Mouse (Mus musculus): Measurements from ENCODE around the gene Spen. TPM values are rescaled to one million over a fixed set of nuclear protein-coding genes. Genes with fewer than 3 reads are reported as not detected.

The Spen gene
- total and polyA plus RNA-seq, 2 experiments from 2014 or later: 13.0 to 17.4 TPM

DNA sequence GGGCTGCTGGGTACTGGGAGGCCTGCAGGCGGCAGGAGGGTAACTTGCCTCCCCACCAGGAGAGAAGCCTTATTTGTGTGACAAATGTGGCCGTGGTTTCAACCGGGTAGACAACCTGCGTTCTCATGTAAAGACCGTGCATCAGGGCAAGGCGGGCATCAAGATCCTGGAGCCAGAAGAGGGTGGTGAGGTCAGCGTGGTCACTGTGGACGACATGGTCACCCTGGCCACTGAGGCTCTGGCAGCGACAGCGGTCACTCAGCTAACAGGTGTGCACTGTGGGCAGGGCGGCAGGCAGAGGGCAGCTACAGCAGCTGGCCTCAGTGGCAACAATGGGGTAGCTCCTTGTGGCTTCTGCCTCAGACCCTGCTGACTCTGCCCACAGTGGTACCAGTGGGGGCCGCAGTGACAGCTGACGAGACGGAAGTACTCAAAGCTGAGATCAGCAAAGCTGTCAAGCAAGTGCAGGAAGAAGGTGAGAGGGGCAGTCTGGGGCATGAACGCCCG, 72.1 kb downstream of the Spen start:
- WGBS: 82% methylated on average over 16 of the region's 16 CpGs
- ATAC-seq (no peak), DNase-seq (ENCODE audit: low spot score) (no peak)
- Histone ChIP-seq H3K9ac (replicated peaks; ENCODE audit: low read length) (no peak overlapping the region), H3K4me2 (ENCODE audit: low read depth, low read length) (no peak overlapping the region), H3K27ac (no peak overlapping the region), H3K36me3 (ENCODE audit: insufficient read depth, low read length) (peaks cover 71% of the 10 kb centered on the region), H3K4me1 (ENCODE audit: insufficient read depth, low read length) (no peaks in the 10 kb centered on the region), H3K4me3 (ENCODE audit: low read length) (no peak overlapping the region), H3K27me3 (ENCODE audit: insufficient read depth, low read length) (no peaks in the 10 kb centered on the region), H3K9me3 (ENCODE audit: low read length) (no peaks in the 10 kb centered on the region)
- TF ChIP-seq CTCF (IDR thresholded peaks at IDR 0.05; ENCODE audit: low read depth): no peak

DNA sequence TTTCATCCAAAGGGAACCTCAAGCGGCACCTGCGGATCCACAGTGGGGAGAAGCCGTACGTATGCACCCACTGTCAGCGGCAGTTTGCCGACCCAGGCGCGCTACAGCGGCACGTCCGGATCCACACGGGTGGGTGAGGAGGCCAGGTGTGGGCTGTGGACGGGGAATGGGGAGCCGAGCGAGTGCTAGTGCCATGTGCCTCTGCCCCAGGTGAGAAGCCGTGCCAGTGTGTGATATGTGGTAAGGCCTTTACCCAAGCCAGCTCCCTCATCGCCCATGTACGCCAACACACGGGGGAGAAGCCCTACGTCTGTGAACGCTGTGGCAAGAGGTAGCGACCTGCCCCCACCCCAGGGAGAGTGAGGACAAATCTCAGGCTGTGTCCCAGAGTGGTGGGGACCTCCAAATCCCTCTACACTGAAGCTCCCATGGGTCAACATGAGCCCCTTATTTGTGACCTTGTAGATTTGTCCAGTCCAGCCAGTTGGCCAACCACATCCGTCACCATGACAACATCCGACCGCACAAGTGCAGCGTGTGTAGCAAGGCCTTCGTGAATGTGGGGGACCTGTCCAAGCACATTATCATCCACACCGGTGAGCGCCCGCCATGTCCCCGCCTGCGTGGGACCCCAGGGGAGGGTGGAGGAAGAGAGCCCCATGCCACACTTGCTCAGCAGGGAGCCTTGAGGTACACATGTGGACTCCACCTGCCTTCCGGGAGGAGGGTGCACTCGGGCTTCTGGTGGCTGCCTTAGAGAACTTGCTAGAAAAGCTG, 72.7 kb downstream of the Spen start:
- DNase-seq (ENCODE audit: low spot score) (no peak), ATAC-seq (peak; percentile 30; the same call in 1 of the 2 replicates)
- Histone ChIP-seq H3K27ac (no peak overlapping the region), H3K4me2 (ENCODE audit: low read depth, low read length) (no peak overlapping the region), H3K4me1 (ENCODE audit: insufficient read depth, low read length) (no peaks in the 10 kb centered on the region), H3K9ac (replicated peaks; ENCODE audit: low read length) (no peak overlapping the region), H3K36me3 (ENCODE audit: insufficient read depth, low read length) (peaks cover 68% of the 10 kb centered on the region), H3K4me3 (ENCODE audit: low read length) (no peak overlapping the region), H3K27me3 (ENCODE audit: insufficient read depth, low read length) (no peaks in the 10 kb centered on the region), H3K9me3 (ENCODE audit: low read length) (no peaks in the 10 kb centered on the region)
- no peak for TF ChIP-seq CTCF (IDR thresholded peaks at IDR 0.05; ENCODE audit: low read depth)
- 82% methylated on average over 34 of the region's 34 CpGs for WGBS

DNA sequence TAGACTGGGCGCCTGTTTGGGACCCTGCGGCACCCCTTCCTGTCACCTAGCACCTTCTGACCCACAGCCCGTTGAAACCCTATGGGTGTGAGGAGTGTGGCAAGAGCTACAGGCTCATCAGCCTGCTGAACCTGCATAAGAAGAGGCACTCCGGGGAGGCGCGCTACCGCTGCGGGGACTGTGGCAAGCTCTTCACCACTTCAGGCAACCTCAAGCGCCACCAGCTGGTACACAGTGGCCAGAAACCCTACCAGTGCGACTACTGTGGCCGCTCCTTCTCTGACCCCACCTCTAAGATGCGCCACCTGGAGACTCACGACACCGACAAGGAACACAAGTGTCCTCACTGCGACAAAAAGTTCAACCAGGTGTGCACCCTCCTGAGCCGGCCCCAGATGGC, 73.7 kb downstream of the Spen start:
- H3K27me3 ChIP-seq (ENCODE audit: insufficient read depth, low read length): no peaks in the 10 kb centered on the region
- 80% methylated on average over 16 of the region's 16 CpGs for WGBS
- ATAC-seq: no peak

GRCm38 (mm10) chr4:141463472-141463871, 74.9 kb downstream of the Spen start:
- peaks cover 52% of the 10 kb centered on the region for H3K36me3 ChIP-seq (ENCODE audit: insufficient read depth, low read length)
- no peak overlapping the region for H3K27ac ChIP-seq
- DNase-seq (ENCODE audit: low spot score): no peak
- ATAC-seq: no peak
- TF ChIP-seq CTCF (IDR thresholded peaks at IDR 0.05; ENCODE audit: low read depth): no peak
- no peaks in the 10 kb centered on the region for H3K9me3 ChIP-seq (ENCODE audit: low read length)
- no peaks in the 10 kb centered on the region for H3K27me3 ChIP-seq (ENCODE audit: insufficient read depth, low read length)
- no peak overlapping the region for H3K9ac ChIP-seq (replicated peaks; ENCODE audit: low read length)
- H3K4me2 ChIP-seq (ENCODE audit: low read depth, low read length): no peak overlapping the region
- no peaks in the 10 kb centered on the region; the same call in 1 of the 2 replicates for H3K4me1 ChIP-seq (ENCODE audit: insufficient read depth, low read length)
- H3K4me3 ChIP-seq (ENCODE audit: low read length): no peak overlapping the region
- WGBS: 68% methylated on average over 14 of the region's 14 CpGs

More for the DNA sequence above, 73.7 kb downstream of the Spen start:
- no peak for TF ChIP-seq CTCF (IDR thresholded peaks at IDR 0.05; ENCODE audit: low read depth)
- no peaks in the 10 kb centered on the region for H3K4me1 ChIP-seq (ENCODE audit: insufficient read depth, low read length)
- DNase-seq (ENCODE audit: low spot score): no peak
- H3K36me3 ChIP-seq (ENCODE audit: insufficient read depth, low read length): peaks cover 61% of the 10 kb centered on the region
- no peak overlapping the region for H3K4me3 ChIP-seq (ENCODE audit: low read length)
- H3K27ac ChIP-seq: no peak overlapping the region
- no peak overlapping the region for H3K4me2 ChIP-seq (ENCODE audit: low read depth, low read length)
- H3K9ac ChIP-seq (replicated peaks; ENCODE audit: low read length): no peak overlapping the region
- no peaks in the 10 kb centered on the region for H3K9me3 ChIP-seq (ENCODE audit: low read length)

- TF ChIP-seq CTCF (IDR thresholded peaks at IDR 0.05; ENCODE audit: low read depth): no peak
- no peak for DNase-seq (ENCODE audit: low spot score)
- Histone ChIP-seq H3K4me1 (ENCODE audit: insufficient read depth, low read length) (no peaks in the 10 kb centered on the region; the same call in 1 of the 2 replicates), H3K4me2 (ENCODE audit: low read depth, low read length) (no peak overlapping the region), H3K27ac (no peak overlapping the region), H3K9me3 (ENCODE audit: low read length) (no peaks in the 10 kb centered on the region), H3K4me3 (ENCODE audit: low read length) (no peak overlapping the region), H3K9ac (replicated peaks; ENCODE audit: low read length) (no peak overlapping the region), H3K36me3 (ENCODE audit: insufficient read depth, low read length) (peaks cover 39% of the 10 kb centered on the region), H3K27me3 (ENCODE audit: insufficient read depth, low read length) (no peaks in the 10 kb centered on the region)
- 79% methylated on average over 12 of the region's 12 CpGs for WGBS
- ATAC-seq: no peak
These were observed 76.8 kb downstream of the Spen start for GRCm38 (mm10) chr4:141461576-141461975.

- Histone ChIP-seq H3K36me3 (ENCODE audit: insufficient read depth, low read length) (peaks cover 34% of the 10 kb centered on the region), H3K9ac (replicated peaks; ENCODE audit: low read length) (no peak overlapping the region), H3K4me3 (ENCODE audit: low read length) (no peak overlapping the region), H3K27ac (no peak overlapping the region), H3K4me1 (ENCODE audit: insufficient read depth, low read length) (no peaks in the 10 kb centered on the region; the same call in 1 of the 2 replicates), H3K27me3 (ENCODE audit: insufficient read depth, low read length) (no peaks in the 10 kb centered on the region), H3K4me2 (ENCODE audit: low read depth, low read length) (no peak overlapping the region), H3K9me3 (ENCODE audit: low read length) (no peaks in the 10 kb centered on the region)
- 34% methylated on average over 12 of the region's 12 CpGs for whole genome bisulfite sequencing
- no peak for ATAC-seq
- DNase-seq (ENCODE audit: low spot score): no peak
- no peak for TF ChIP-seq CTCF (IDR thresholded peaks at IDR 0.05; ENCODE audit: low read depth)
These were observed 77.3 kb downstream of the Spen start for GRCm38 (mm10) chr4:141461088-141461487.

GRCm38 (mm10) chr4:141460481-141460880, 77.9 kb downstream of the Spen start:
- ATAC-seq: no peak

More at GRCm38 (mm10) chr4:141460481-141460880, 77.9 kb downstream of the Spen start:
- Histone ChIP-seq H3K36me3 (ENCODE audit: insufficient read depth, low read length) (peaks cover 29% of the 10 kb centered on the region), H3K4me3 (ENCODE audit: low read length) (no peak overlapping the region), H3K27me3 (ENCODE audit: insufficient read depth, low read length) (no peaks in the 10 kb centered on the region), H3K4me1 (ENCODE audit: insufficient read depth, low read length) (no peaks in the 10 kb centered on the region; the same call in 1 of the 2 replicates), H3K9me3 (ENCODE audit: low read length) (no peaks in the 10 kb centered on the region), H3K4me2 (ENCODE audit: low read depth, low read length) (no peak overlapping the region), H3K9ac (replicated peaks; ENCODE audit: low read length) (no peak overlapping the region), H3K27ac (no peak overlapping the region)
- DNase-seq (ENCODE audit: low spot score): no peak
- WGBS: 91% methylated on average over 4 of the region's 4 CpGs
- no peak for TF ChIP-seq CTCF (IDR thresholded peaks at IDR 0.05; ENCODE audit: low read depth)

All from hindbrain, postnatal 0 days (tissue).